ENCODE assay signal across 30 mouse cellular contexts in genomic region chr8:111587545-111588094, GRCm38 (mm10). TPM values are rescaled to one million over a fixed set of nuclear protein-coding genes. Genes with fewer than 3 reads are reported as not detected.
DNase-seq lines count a peak whose midpoint lies in the region; ATAC-seq and TF ChIP-seq lines count a peak whose summit lies in the region.
"Had no signal": no experiment of that assay in that cellular context is flagged by ENCODE, and none has a peak within 500 bp of the region (broad histone marks: within the 10 kb centered on the region; RNA-seq: fewer than 3 reads in every experiment).

No protein-coding gene starts in this region.

- H3K9ac ChIP-seq in MEL (ENCODE audit: control insufficient read depth, low read depth, low read length, poor library complexity, severe bottlenecking): no peak overlapping the region
- no peak overlapping the region for H3K9ac ChIP-seq in liver, embryonic 15.5 days
- H3K9ac ChIP-seq: forebrain, embryonic 12.5 days; intestine, embryonic 15.5 days; limb, embryonic 12.5 days; midbrain, embryonic 15.5 days; neural tube, embryonic 12.5 days had no signal

- no peak overlapping the region for H3K4me3 ChIP-seq in MEL (ENCODE audit: control insufficient read depth in 1 of 2, insufficient read depth in 1 of 2, low read depth in 2 of 2, low read length in 2 of 2)
- H3K4me3 ChIP-seq in liver, embryonic 15.5 days (replicated peaks): no peak overlapping the region
- H3K4me3 ChIP-seq: erythroblast, embryonic 14.5 days; forebrain, embryonic 12.5 days; intestine, embryonic 15.5 days; layer of hippocampus, adult 2 months; left cerebral cortex, adult 2 months; limb, embryonic 12.5 days; midbrain, embryonic 10.5 days; midbrain, embryonic 15.5 days; neural tube, embryonic 12.5 days had no signal

- no peak overlapping the region for H3K4me2 ChIP-seq in liver, embryonic 15.5 days
- H3K4me2 ChIP-seq: forebrain, embryonic 12.5 days; intestine, embryonic 15.5 days; limb, embryonic 12.5 days; midbrain, embryonic 15.5 days; neural tube, embryonic 12.5 days had no signal

- H3K79me2 ChIP-seq in MEL (ENCODE audit: control insufficient read depth, insufficient read depth, low read length, poor library complexity): peaks cover 2% of the 10 kb centered on the region

- no peak for TF ChIP-seq RAD21 in MEL (IDR thresholded peaks at IDR 0.05; ENCODE audit: low read depth, low read length)

- ATAC-seq in liver, embryonic 15.5 days (ENCODE audit: insufficient read depth): peak; percentile 80
- peak; percentile 79 for ATAC-seq in megakaryocyte-erythroid progenitor cell, adult 5-6 weeks (replicated peaks; ENCODE audit: low FRiP score, low TSS enrichment, poor library complexity, severe bottlenecking)
- no peak for ATAC-seq in monocyte, adult 5-6 weeks (replicated peaks; ENCODE audit: insufficient number of reproducible peaks, low FRiP score, low TSS enrichment, poor library complexity, severe bottlenecking)
- ATAC-seq: hindbrain, embryonic 16.5 days; intestine, embryonic 15.5 days; lung, postnatal 0 days; midbrain, embryonic 15.5 days had no signal

- no peak for TF ChIP-seq CTCF in MEL (IDR thresholded peaks at IDR 0.05 in 2 of 3, conservative IDR thresholded peaks at IDR 0.05 in 1 of 3; ENCODE audit: control insufficient read depth in 1 of 3, insufficient read depth in 1 of 3, low read depth in 2 of 3, low read length in 3 of 3, poor library complexity in 1 of 3, severe bottlenecking in 1 of 3)

- H3K27me3 ChIP-seq in MEL (ENCODE audit: control insufficient read depth in 1 of 2, insufficient read depth in 2 of 2, low read length in 2 of 2): no peaks in the 10 kb centered on the region
- H3K27me3 ChIP-seq in liver, embryonic 15.5 days: no peaks in the 10 kb centered on the region
- H3K27me3 ChIP-seq: forebrain, embryonic 12.5 days; intestine, embryonic 15.5 days; limb, embryonic 12.5 days; midbrain, embryonic 15.5 days; neural tube, embryonic 12.5 days had no signal

- TF ChIP-seq POLR2A in MEL (IDR thresholded peaks at IDR 0.05; ENCODE audit: control insufficient read depth in 1 of 2, insufficient read depth in 1 of 2, low read depth in 1 of 2, low read length in 2 of 2, poor library complexity in 1 of 2): no peak

- peak; percentile 87 to 91 for TF ChIP-seq EP300 in MEL (IDR thresholded peaks at IDR 0.05; ENCODE audit: low read depth in 1 of 2, low read length in 2 of 2)

- H3K27ac ChIP-seq in MEL (ENCODE audit: control insufficient read depth, low read depth, low read length): peak overlapping the region; percentile 76
- 0 out of 2 replicates have a peak overlapping the region, but pooled peaks have one; percentile 42 for H3K27ac ChIP-seq in liver, embryonic 15.5 days (replicated peaks)
- H3K27ac ChIP-seq: forebrain, embryonic 12.5 days; intestine, embryonic 15.5 days; layer of hippocampus, adult 2 months; left cerebral cortex, adult 2 months; limb, embryonic 12.5 days; midbrain, embryonic 10.5 days; midbrain, embryonic 15.5 days; neural tube, embryonic 12.5 days had no signal

- WGBS in liver, embryonic 15.5 days (ENCODE audit: insufficient replicate concordance): 16% methylated on average over 1 of the region's 1 CpGs

- DNase-seq in MEL (ENCODE audit: low read depth, low spot score) (peak; percentile 81), liver (peak; percentile 13)
- DNase-seq in adrenal gland, postnatal 10 days: no peak
- no peak for DNase-seq in adrenal gland, postnatal 4 days (ENCODE audit: low spot score in 2 of 2)
- DNase-seq: adrenal gland, adult 2 months; cerebellum, adult 11-12 months; cerebellum, adult 9-11 months; gastrocnemius, postnatal 14 days; kidney, adult 8-10 months; kidney, postnatal 14 days; lung, adult 18-20 months; lung, postnatal 4 days; right cerebral cortex, adult 18-20 months; thymus, adult 2 months; thymus, postnatal 36 days had no signal

- H3K9me3 ChIP-seq in MEL (replicated peaks; ENCODE audit: insufficient read depth, low read length): no peaks in the 10 kb centered on the region
- no peaks in the 10 kb centered on the region for H3K9me3 ChIP-seq in liver, embryonic 15.5 days (replicated peaks)
- H3K9me3 ChIP-seq: forebrain, embryonic 12.5 days; intestine, embryonic 15.5 days; midbrain, embryonic 15.5 days; neural tube, embryonic 12.5 days had no signal

- H3K4me1 ChIP-seq in MEL (ENCODE audit: control insufficient read depth in 1 of 2, insufficient read depth in 2 of 2, low read length in 2 of 2): peaks cover 11 to 17% of the 10 kb centered on the region in 2 experiments
- H3K4me1 ChIP-seq in liver, embryonic 15.5 days (replicated peaks): peaks cover 34% of the 10 kb centered on the region

- H3K36me3 ChIP-seq in MEL (ENCODE audit: control insufficient read depth in 1 of 2, insufficient read depth in 2 of 2, low read length in 2 of 2): peaks cover 0 to 21% of the 10 kb centered on the region in 2 experiments; a peak in 2 of 4 replicates
- 0 out of 2 replicates have a peak, but pooled peaks cover 3% of the 10 kb centered on the region for H3K36me3 ChIP-seq in liver, embryonic 15.5 days (replicated peaks)
- H3K36me3 ChIP-seq: forebrain, embryonic 12.5 days; intestine, embryonic 15.5 days; midbrain, embryonic 15.5 days had no signal

TF ChIP-seq in MEL, 35 proteins besides CTCF, POLR2A, EP300 and RAD21 (continues in another document):
- TF ChIP-seq TBP (IDR thresholded peaks at IDR 0.05; ENCODE audit: low read depth, low read length): 0 out of 2 replicates have a peak, but pooled peaks have one; percentile 43
- TF ChIP-seq MAX (IDR thresholded peaks at IDR 0.05; ENCODE audit: low read length): no peak
- no peak for TF ChIP-seq ZC3H11A (IDR thresholded peaks at IDR 0.05; ENCODE audit: low read depth, low read length)
- 0 out of 2 replicates have a peak, but pooled peaks have one; percentile 24 for TF ChIP-seq MAZ (IDR thresholded peaks at IDR 0.05; ENCODE audit: low read depth, low read length)
- TF ChIP-seq SMC3 (IDR thresholded peaks at IDR 0.05; ENCODE audit: low read depth, low read length): no peak
- TF ChIP-seq RCOR1 (IDR thresholded peaks at IDR 0.05; ENCODE audit: low read depth, low read length): peak; percentile 94
- TF ChIP-seq ZKSCAN1 (IDR thresholded peaks at IDR 0.05; ENCODE audit: low read depth, low read length): no peak
- TF ChIP-seq CHD2 (IDR thresholded peaks at IDR 0.05; ENCODE audit: low read length): no peak; the same call in 1 of the 2 replicates
- no peak for TF ChIP-seq GABPA (IDR thresholded peaks at IDR 0.05; ENCODE audit: low read depth, low read length)
- TF ChIP-seq MYC (IDR thresholded peaks at IDR 0.05; ENCODE audit: low read depth, low read length): peak; percentile 62
- TF ChIP-seq KAT2A (conservative IDR thresholded peaks at IDR 0.05; ENCODE audit: low read depth, low read length): no peak
- TF ChIP-seq E2F4 (IDR thresholded peaks at IDR 0.05; ENCODE audit: borderline replicate concordance, low read depth, low read length): no peak
- TF ChIP-seq NELFE (IDR thresholded peaks at IDR 0.05; ENCODE audit: low read depth, low read length): no peak
- TF ChIP-seq SIN3A (IDR thresholded peaks at IDR 0.05; ENCODE audit: low read length): peak; percentile 79
- no peak for TF ChIP-seq USF1 (IDR thresholded peaks at IDR 0.05; ENCODE audit: low read depth, low read length)
- no peak for TF ChIP-seq CHD1 (IDR thresholded peaks at IDR 0.05; ENCODE audit: low read depth, low read length)
- TF ChIP-seq MXI1 (IDR thresholded peaks at IDR 0.05; ENCODE audit: low read depth, low read length): peak; percentile 65
- peak; percentile 46; the same call in 1 of the 2 replicates for TF ChIP-seq HCFC1 (IDR thresholded peaks at IDR 0.05; ENCODE audit: low read depth, low read length)
- TF ChIP-seq ELF1 (IDR thresholded peaks at IDR 0.05; ENCODE audit: low read depth, low read length): no peak; the same call in 1 of the 2 replicates
- TF ChIP-seq JUND (IDR thresholded peaks at IDR 0.05; ENCODE audit: low read depth, low read length): no peak
- no peak for TF ChIP-seq POLR2AphosphoS5 (IDR thresholded peaks at IDR 0.05; ENCODE audit: borderline replicate concordance, low read depth, low read length)
- TF ChIP-seq ZMIZ1 (IDR thresholded peaks at IDR 0.05; ENCODE audit: low read depth, low read length): no peak

RNA-seq across cellular contexts. Expression of gene Ldhd, which starts 42.6 kb away (rescaled TPM):
- 0.03 and 0.04 TPM in 2 replicates for total RNA-seq in MEL (2012; rRNA removed)
- not detected for polyA plus RNA-seq in MEL (2012; ENCODE audit: insufficient read depth in 1 of 2, insufficient read length in 2 of 2, low read depth in 1 of 2, low replicate concordance in 2 of 2, missing spikeins in 1 of 2)
- 0.22 and 0.31 TPM in 2 replicates for polyA plus RNA-seq in liver, embryonic 15.5 days (2015; fragmentation: Nextera tagmentation; extraction: Ambion mirVana)
- total RNA-seq in megakaryocyte-erythroid progenitor cell, adult 5-6 weeks (2014; fragmentation: Nextera tagmentation): 0.15 and 1.1 TPM in 2 replicates
- 0.09 and 0.15 TPM in 2 replicates for total RNA-seq in megakaryocyte-erythroid progenitor cell, adult 5-6 weeks (2017)
- 10 to 100 TPM; 20.4 to 23.4 TPM for total RNA-seq in adrenal gland, postnatal 10 days (2021)
- total RNA-seq in monocyte, adult 5-6 weeks (2017): not detected in 3 replicates
- 10 to 100 TPM; 22.0 to 23.2 TPM for total RNA-seq in adrenal gland, postnatal 4 days (2021)
- total RNA-seq: granulocyte monocyte progenitor cell, adult 5-6 weeks had no signal
- polyA plus RNA-seq: erythroblast, embryonic 14.5 days had no signal

RNA-seq across cellular contexts. Expression of gene Znrf1, which starts 51.7 kb away (rescaled TPM):
- total RNA-seq in MEL (2012; rRNA removed): 16.6 and 18.4 TPM in 2 replicates
- 10 to 100 TPM in 1 of 2 experiments, not detected in 1; 36.0 TPM for polyA plus RNA-seq in MEL (2012; ENCODE audit: insufficient read depth in 1 of 2, insufficient read length in 2 of 2, low read depth in 1 of 2, low replicate concordance in 2 of 2, missing spikeins in 1 of 2)
- polyA plus RNA-seq in liver, embryonic 15.5 days (2015; fragmentation: Nextera tagmentation; extraction: Ambion mirVana): 6.6 and 8.6 TPM in 2 replicates
- 54.1 and 55.3 TPM in 2 replicates for total RNA-seq in megakaryocyte-erythroid progenitor cell, adult 5-6 weeks (2014; fragmentation: Nextera tagmentation)
- 21.4 and 25.9 TPM in 2 replicates for total RNA-seq in megakaryocyte-erythroid progenitor cell, adult 5-6 weeks (2017)
- total RNA-seq in adrenal gland, postnatal 10 days (2021): 10 to 100 TPM; 40.0 to 62.6 TPM
- 25.0 to 32.6 TPM (median 27.0 TPM) in 3 replicates for total RNA-seq in monocyte, adult 5-6 weeks (2017)
- 10 to 100 TPM; 69.8 to 76.9 TPM for total RNA-seq in adrenal gland, postnatal 4 days (2021)

RNA-seq across cellular contexts. Expression of gene Zfp1, which starts 55.6 kb away (rescaled TPM):
- total RNA-seq in MEL (2012; rRNA removed): 12.0 and 12.2 TPM in 2 replicates
- polyA plus RNA-seq in MEL (2012; ENCODE audit: insufficient read depth in 1 of 2, insufficient read length in 2 of 2, low read depth in 1 of 2, low replicate concordance in 2 of 2, missing spikeins in 1 of 2): 10 to 100 TPM in 1 of 2 experiments, not detected in 1; 12.4 TPM
- polyA plus RNA-seq in liver, embryonic 15.5 days (2015; fragmentation: Nextera tagmentation; extraction: Ambion mirVana): 4.0 and 4.9 TPM in 2 replicates
- 13.5 and 13.9 TPM in 2 replicates for total RNA-seq in megakaryocyte-erythroid progenitor cell, adult 5-6 weeks (2014; fragmentation: Nextera tagmentation)
- 3.6 and 11.5 TPM in 2 replicates for total RNA-seq in megakaryocyte-erythroid progenitor cell, adult 5-6 weeks (2017)
- total RNA-seq in adrenal gland, postnatal 10 days (2021): 10 to 100 TPM in 1 of 2 experiments, 1 to 10 TPM in 1; 9.0 to 12.1 TPM
- total RNA-seq in monocyte, adult 5-6 weeks (2017): 7.6 to 11.8 TPM (median 9.6 TPM) in 3 replicates
- total RNA-seq in adrenal gland, postnatal 4 days (2021): 10 to 100 TPM; 15.5 to 17.0 TPM

Comparison
In these comparisons a context has a peak if more than half of its experiments do, and no peak if none do; other contexts are left out.
1. DNase-seq: peak in MEL (single experiment) and liver (single experiment); none in adrenal gland, postnatal 10 days (single experiment) and adrenal gland, postnatal 4 days (0 of 2).
2. RNA of gene Ldhd, which starts 42.6 kb away (total RNA-seq): 20.4 to 23.4 TPM in adrenal gland, postnatal 10 days and 22.0 to 23.2 TPM in adrenal gland, postnatal 4 days; 0.09 to 1.1 TPM in megakaryocyte-erythroid progenitor cell, adult 5-6 weeks, 0.03 to 0.04 TPM in MEL and not detected in monocyte, adult 5-6 weeks; every median in the first group is over 10 times any median in the second.